Mouse (Mus musculus) stomach, postnatal 0 days (tissue): ENCODE results near the gene Camkv.

Experiments used
- CTCF ChIP-seq: IDR thresholded peaks from 2 replicates; pipeline ENCODE4 v1.5.1; 2016; ENCODE audit warnings: antibody characterized with exemption, low read depth, mild to moderate bottlenecking, moderate library complexity
- EP300 ChIP-seq: optimal IDR thresholded peaks from 2 replicates; pipeline ENCODE3; 2016; ENCODE audit warnings: antibody characterized with exemption

DNA sequence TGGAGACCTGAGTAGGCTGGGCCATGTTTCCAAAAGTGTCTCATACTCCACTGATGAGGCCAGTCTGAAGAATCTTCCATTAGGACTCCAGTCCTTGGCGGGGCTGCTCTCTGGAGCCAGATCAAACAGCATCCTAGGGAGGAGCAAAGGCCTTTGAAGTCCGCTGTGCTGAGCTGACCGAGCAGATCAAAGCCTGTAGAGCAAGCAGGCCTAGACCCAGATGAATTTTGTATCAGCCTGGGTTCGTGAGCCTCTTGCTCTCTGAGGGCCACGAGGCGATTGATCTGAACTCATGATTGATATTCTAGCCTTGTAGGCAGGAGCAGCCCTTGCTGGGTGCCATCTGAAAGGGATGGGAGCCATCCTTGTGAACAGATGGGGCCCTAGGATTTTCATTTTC is 24.4 kb downstream of the Camkv start:
- TF ChIP-seq CTCF (no peak), EP300 (no peak)
